Mouse (Mus musculus) C2C12 (cell line): Measurements from ENCODE around the gene Lrrtm4. TPM values are rescaled to one million over a fixed set of nuclear protein-coding genes. Genes with fewer than 3 reads are reported as not detected.

Experiments
- H3K27me3 ChIP-seq: one replicate; pipeline ENCODE4 v1.6.1; 2011; ENCODE audit not compliant: control insufficient read depth, insufficient read depth, insufficient read length
- H3K36me3 ChIP-seq: one replicate; pipeline ENCODE4 v1.6.1; 2011; ENCODE audit not compliant: control insufficient read depth, insufficient read depth
- H3K4me3 ChIP-seq: one replicate; pipeline ENCODE4 v1.5.1; 2011; ENCODE audit warnings: mild to moderate bottlenecking, control low read depth; ENCODE audit not compliant: poor library complexity, insufficient read depth, severe bottlenecking
- H3K79me2 ChIP-seq: one replicate; pipeline ENCODE4 v1.6.1; 2011; ENCODE audit not compliant: control insufficient read depth, insufficient read depth
- H3K79me3 ChIP-seq: one replicate; pipeline ENCODE4 v1.6.1; 2011; ENCODE audit warnings: low read depth, control low read depth
- H3ac ChIP-seq: one replicate; pipeline ENCODE3; 2011; ENCODE audit warnings: low read depth; ENCODE audit not compliant: control insufficient read depth, insufficient read length
- CEBPB ChIP-seq: IDR thresholded peaks from one replicate; pipeline ENCODE4 v1.6.1; 2011; ENCODE audit warnings: low read depth, mild to moderate bottlenecking, control low read depth, moderate library complexity
- CTCF ChIP-seq: IDR thresholded peaks from one replicate; pipeline ENCODE4 v1.5.1; 2011; ENCODE audit not compliant: control insufficient read depth, insufficient read depth, insufficient read length
- FOSL1 ChIP-seq: IDR thresholded peaks from one replicate; pipeline ENCODE4 v1.8.0; 2011; ENCODE audit warnings: mild to moderate bottlenecking, low read length; ENCODE audit not compliant: poor library complexity, insufficient read depth, severe bottlenecking
- MAX ChIP-seq: IDR thresholded peaks from one replicate; pipeline ENCODE4 v1.6.1; 2011; ENCODE audit warnings: mild to moderate bottlenecking, control low read depth
- MYOD1 ChIP-seq: IDR thresholded peaks from one replicate; pipeline ENCODE4 v1.6.1; 2011; ENCODE audit warnings: low read depth; ENCODE audit not compliant: control insufficient read depth, insufficient read length
- MYOG ChIP-seq: IDR thresholded peaks from one replicate; pipeline ENCODE4 v1.6.1; 2011; ENCODE audit not compliant: control insufficient read depth, insufficient read length; ENCODE audit errors: extremely low read depth
- USF1 ChIP-seq: IDR thresholded peaks from one replicate; pipeline ENCODE4 v1.6.1; 2011; ENCODE audit warnings: low read depth, mild to moderate bottlenecking, control low read depth, moderate library complexity
- polyA plus RNA-seq: library from polyadenylated mRNA; unstranded; fragments of >200 nt; fragmentation: generic; extraction: Trizol; gene quantifications from one replicate; pipeline ENCODE4 v1.2.1, GENCODE M21; 2012; ENCODE audit warnings: missing spikeins

The Lrrtm4 gene
- polyA plus RNA-seq, 1 experiment, result 0.01 TPM

GRCm38 (mm10) chr6:80389571-80389970 is 370.9 kb downstream of the Lrrtm4 start:
- H3K79me2 ChIP-seq, result no peaks in the 10 kb centered on the region
- H3K36me3 ChIP-seq, result no peaks in the 10 kb centered on the region
- no peak overlapping the region for H3ac ChIP-seq
- TF ChIP-seq MYOG, result no peak
- no peak for TF ChIP-seq FOSL1
- TF ChIP-seq CTCF, result no peak
- TF ChIP-seq MAX, result no peak
- TF ChIP-seq CEBPB, result no peak
- TF ChIP-seq MYOD1, result no peak
- TF ChIP-seq USF1, result no peak
- no peaks in the 10 kb centered on the region for H3K79me3 ChIP-seq
- no peak overlapping the region for H3K4me3 ChIP-seq
- H3K27me3 ChIP-seq, result no peaks in the 10 kb centered on the region

GRCm38 (mm10) chr6:80406757-80407156 is 388.1 kb downstream of the Lrrtm4 start:
- TF ChIP-seq MAX, result no peak
- no peak for TF ChIP-seq CTCF
- TF ChIP-seq CEBPB, result no peak
- TF ChIP-seq MYOD1, result no peak
- TF ChIP-seq MYOG, result no peak
- no peaks in the 10 kb centered on the region for H3K79me3 ChIP-seq
- no peaks in the 10 kb centered on the region for H3K79me2 ChIP-seq
- no peak overlapping the region for H3K4me3 ChIP-seq
- no peaks in the 10 kb centered on the region for H3K27me3 ChIP-seq
- no peaks in the 10 kb centered on the region for H3K36me3 ChIP-seq
- no peak overlapping the region for H3ac ChIP-seq

DNA sequence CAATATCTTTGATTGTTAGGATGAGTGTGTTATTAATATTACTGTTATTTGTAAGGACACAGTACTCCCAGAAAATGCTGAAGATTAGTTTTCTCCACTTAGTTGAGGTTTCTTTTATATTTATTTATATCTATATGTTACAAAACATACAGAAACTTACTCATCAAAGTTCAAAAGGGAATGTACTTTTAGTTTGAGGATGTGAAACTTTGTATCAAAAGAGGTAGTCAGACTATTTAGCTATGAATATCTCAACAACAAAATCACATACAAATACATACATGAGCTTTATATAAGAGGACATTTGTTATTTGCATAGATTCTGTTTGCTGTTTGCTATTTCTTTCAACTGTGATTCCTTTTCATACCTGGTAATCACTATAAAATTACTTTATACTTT is 421.5 kb downstream of the Lrrtm4 start:
- H3K79me2 ChIP-seq, result no peaks in the 10 kb centered on the region

DNA sequence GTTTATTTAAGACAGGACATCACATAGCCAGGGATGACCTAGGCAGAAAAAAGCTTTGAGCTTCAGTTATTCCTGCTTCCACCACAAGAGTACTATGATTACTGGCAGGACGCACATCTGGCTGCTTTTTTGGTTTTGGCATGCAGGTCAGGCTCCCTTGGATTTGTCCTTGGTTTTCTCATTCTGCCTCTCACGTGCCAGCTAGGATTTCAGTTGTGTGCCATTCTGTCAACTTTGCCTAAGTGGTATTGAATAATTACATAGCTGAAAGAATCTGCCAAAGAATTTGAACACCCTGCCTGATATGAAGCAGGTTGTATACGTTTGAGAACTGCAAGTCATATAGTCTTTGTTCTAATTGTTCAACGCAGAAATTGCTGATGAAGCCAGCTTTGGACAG is 451.9 kb downstream of the Lrrtm4 start:
- Histone ChIP-seq H3ac (no peak overlapping the region), H3K79me2 (no peaks in the 10 kb centered on the region)
- TF ChIP-seq MYOG (no peak), FOSL1 (no peak), MAX (no peak), USF1 (no peak), CEBPB (no peak), CTCF (no peak), MYOD1 (no peak)

More for the DNA sequence above, 421.5 kb downstream of the Lrrtm4 start:
- Histone ChIP-seq H3K36me3 (no peaks in the 10 kb centered on the region), H3ac (no peak overlapping the region), H3K4me3 (no peak overlapping the region), H3K79me3 (no peaks in the 10 kb centered on the region), H3K27me3 (no peaks in the 10 kb centered on the region)
- TF ChIP-seq CEBPB (no peak), MAX (no peak), CTCF (no peak), MYOD1 (no peak), FOSL1 (no peak), MYOG (no peak), USF1 (no peak)

GRCm38 (mm10) chr6:80476153-80476552 is 457.5 kb downstream of the Lrrtm4 start:
- TF ChIP-seq MAX (no peak), CEBPB (no peak), MYOD1 (no peak), CTCF (no peak), MYOG (no peak)
- Histone ChIP-seq H3K27me3 (no peaks in the 10 kb centered on the region), H3ac (no peak overlapping the region), H3K36me3 (no peaks in the 10 kb centered on the region), H3K79me3 (no peaks in the 10 kb centered on the region), H3K79me2 (no peaks in the 10 kb centered on the region), H3K4me3 (no peak overlapping the region)

More for the DNA sequence above, 451.9 kb downstream of the Lrrtm4 start:
- Histone ChIP-seq H3K4me3 (no peak overlapping the region), H3K79me3 (no peaks in the 10 kb centered on the region), H3K36me3 (no peaks in the 10 kb centered on the region), H3K27me3 (no peaks in the 10 kb centered on the region)

DNA sequence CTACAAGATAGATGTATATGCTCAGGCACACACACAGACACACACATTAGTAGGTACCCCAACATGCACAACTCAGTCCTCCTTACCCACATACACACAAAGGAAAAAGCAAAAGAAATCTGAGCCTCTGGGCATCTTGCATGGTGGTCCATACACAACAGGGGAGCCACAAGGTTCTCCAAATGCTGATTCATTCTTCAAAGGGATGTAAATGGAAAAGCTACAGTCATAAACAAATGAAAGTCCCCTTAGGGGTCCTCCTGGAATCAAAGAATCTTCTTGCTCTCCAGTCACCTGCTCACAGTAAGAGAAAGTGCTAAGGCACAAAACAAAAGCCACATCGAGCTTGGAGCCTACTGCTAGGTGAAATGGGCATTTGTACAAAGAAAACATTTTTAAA is 526.3 kb downstream of the Lrrtm4 start:
- Histone ChIP-seq H3K79me3 (no peaks in the 10 kb centered on the region), H3K27me3 (no peaks in the 10 kb centered on the region), H3K79me2 (no peaks in the 10 kb centered on the region), H3ac (no peak overlapping the region), H3K36me3 (no peaks in the 10 kb centered on the region), H3K4me3 (no peak overlapping the region)
- TF ChIP-seq CTCF (no peak), MAX (no peak), MYOG (no peak), USF1 (no peak)
